Mouse (Mus musculus): ENCODE results near the gene Plagl1.

DNA sequence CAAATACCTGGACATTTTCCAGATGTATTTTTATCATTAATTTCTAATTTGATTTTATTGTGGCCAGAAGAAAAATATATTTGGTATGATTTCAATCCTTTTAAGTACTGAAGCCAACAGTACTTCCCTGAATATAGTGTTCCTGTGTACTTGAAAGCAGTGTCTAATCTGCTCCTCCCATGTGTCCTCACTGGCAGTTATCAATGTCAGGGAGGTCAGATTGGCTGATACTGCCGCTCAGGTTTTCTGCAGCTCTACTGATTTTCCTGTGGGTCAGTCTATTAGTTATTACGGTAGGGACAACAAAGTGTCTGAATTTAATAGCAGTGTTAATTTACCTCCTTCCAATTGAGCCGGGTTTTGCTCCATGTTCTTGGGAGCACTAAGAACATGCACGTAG, 101.7 kb downstream of the Plagl1 start:
- TF ChIP-seq MAFK (IDR thresholded peaks at IDR 0.05; ENCODE audit: borderline replicate concordance, low read depth, low read length) (no peak), UBTF (IDR thresholded peaks at IDR 0.05; ENCODE audit: borderline replicate concordance, insufficient read depth, low read depth, low read length) (no peak), MAX (IDR thresholded peaks at IDR 0.05; ENCODE audit: low read length) (no peak), CTCF (IDR thresholded peaks at IDR 0.05 in 2 of 3, conservative IDR thresholded peaks at IDR 0.05 in 1 of 3; ENCODE audit: control insufficient read depth in 1 of 3, insufficient read depth in 1 of 3, low read depth in 2 of 3, low read length in 3 of 3, poor library complexity in 1 of 3, severe bottlenecking in 1 of 3) (no peak), POLR2A (IDR thresholded peaks at IDR 0.05; ENCODE audit: control insufficient read depth in 1 of 2, insufficient read depth in 1 of 2, low read depth in 1 of 2, low read length in 2 of 2, poor library complexity in 1 of 2) (no peak), TCF12 (IDR thresholded peaks at IDR 0.05; ENCODE audit: low read depth, low read length) (no peak)
